In genomic region chr16:63684211-63684610, GRCm38 (mm10) we compare ENCODE assay signal across 12 mouse cellular contexts.
"Had no signal": no experiment of that assay in that cellular context is flagged by ENCODE, and none has a peak within 500 bp of the region (broad histone marks: within the 10 kb centered on the region; RNA-seq: fewer than 3 reads in every experiment).

No protein-coding gene starts in this region.

- H3K27me3 ChIP-seq: limb, embryonic 12.5 days; limb, embryonic 15.5 days; liver, embryonic 13.5 days; lung, embryonic 15.5 days had no signal

- H3K4me1 ChIP-seq: limb, embryonic 15.5 days; liver, embryonic 13.5 days; lung, embryonic 15.5 days had no signal

- DNase-seq: kidney, adult 9 months; kidney, postnatal 14 days; kidney, postnatal 4 days; left cerebral cortex, postnatal 4 days; liver, embryonic 13.5 days; lung, postnatal 4 days; midbrain, embryonic 14.5 days; thymus, adult 18-20 months; thymus, postnatal 36 days had no signal

- H3K36me3 ChIP-seq: limb, embryonic 12.5 days; limb, embryonic 15.5 days; liver, embryonic 13.5 days; lung, embryonic 15.5 days had no signal

- H3K4me3 ChIP-seq: limb, embryonic 12.5 days; limb, embryonic 15.5 days; liver, embryonic 13.5 days; lung, embryonic 15.5 days had no signal

- H3K9ac ChIP-seq: limb, embryonic 12.5 days; limb, embryonic 15.5 days; liver, embryonic 13.5 days; lung, embryonic 15.5 days had no signal

- H3K27ac ChIP-seq: limb, embryonic 12.5 days; limb, embryonic 15.5 days; liver, embryonic 13.5 days; lung, embryonic 15.5 days had no signal
